Mouse (Mus musculus): ENCODE results near the gene Prkar1a.

- TF ChIP-seq POLR2A (IDR thresholded peaks at IDR 0.05; ENCODE audit: extremely low read depth, insufficient read depth, low read length) (no peak), CTCF (IDR thresholded peaks at IDR 0.05; ENCODE audit: extremely low read depth, insufficient read depth, low read length) (no peak)
Observed at GRCm38 (mm10) chr11:109689539-109689938, 40.3 kb downstream of the Prkar1a start.
